Mouse (Mus musculus) kidney, adult 11 months (tissue): ENCODE results near the gene Adh7.

Source experiments
- DNase-seq: peaks from one replicate; pipeline ENCODE4 v3.0.0; 2022

The Adh7 gene

DNA sequence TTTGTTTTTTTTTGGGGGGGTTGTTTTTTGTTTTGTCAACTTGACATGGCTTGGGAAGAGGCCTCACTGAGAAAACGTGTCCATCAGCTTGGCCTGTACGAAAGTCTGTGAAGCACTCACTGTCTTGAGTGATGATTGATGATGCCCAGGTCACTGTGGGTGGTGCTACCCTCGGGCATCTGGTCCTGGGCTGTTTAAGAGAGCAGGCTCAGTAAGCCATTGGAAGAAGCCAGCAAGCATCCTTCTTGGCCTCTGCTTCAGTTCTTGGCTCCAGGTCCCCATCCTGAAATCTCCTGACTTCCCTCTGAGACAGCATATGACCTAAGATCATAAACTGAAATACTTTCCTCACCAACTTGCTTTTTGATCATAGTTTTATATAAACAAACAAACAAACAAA lies 37.8 kb downstream of the Adh7 start:
- DNase-seq, result no peak

DNA sequence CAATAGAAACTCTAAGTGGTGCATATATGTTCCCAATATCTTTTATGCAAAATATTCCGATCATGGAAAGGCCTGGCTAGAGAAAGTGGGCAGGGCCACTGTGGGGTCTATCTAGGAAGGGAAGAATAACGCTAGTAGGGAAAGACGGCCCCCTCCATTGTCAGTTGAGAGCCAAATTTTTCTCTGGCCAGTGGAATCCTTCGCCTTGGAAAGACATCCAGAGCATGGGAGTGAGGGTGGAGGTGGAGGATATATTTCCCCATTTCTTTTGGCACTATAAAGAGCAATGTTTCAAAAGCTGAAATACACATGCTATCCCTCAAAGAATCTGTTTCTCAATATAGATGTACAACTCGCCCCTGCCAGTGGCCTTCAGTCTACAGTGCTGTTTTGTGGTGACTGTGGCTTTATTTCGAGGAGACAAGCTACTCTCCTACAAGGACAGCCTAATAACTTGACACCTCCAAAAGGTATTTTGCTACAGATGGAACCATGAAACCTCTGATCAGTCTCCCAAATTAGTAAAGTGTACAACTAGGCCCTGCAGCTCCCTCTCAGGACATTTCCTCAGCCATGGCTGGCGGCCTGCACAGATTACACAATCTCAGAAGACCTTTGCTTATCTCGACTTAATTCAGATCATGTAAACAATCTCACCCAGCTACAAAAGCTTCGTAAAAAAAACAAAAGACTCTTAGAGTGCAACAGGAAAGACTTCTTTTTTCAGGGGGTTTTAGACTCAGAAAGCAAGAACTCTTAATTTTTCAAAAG lies 38.4 kb downstream of the Adh7 start:
- DNase-seq, result no peak

DNA sequence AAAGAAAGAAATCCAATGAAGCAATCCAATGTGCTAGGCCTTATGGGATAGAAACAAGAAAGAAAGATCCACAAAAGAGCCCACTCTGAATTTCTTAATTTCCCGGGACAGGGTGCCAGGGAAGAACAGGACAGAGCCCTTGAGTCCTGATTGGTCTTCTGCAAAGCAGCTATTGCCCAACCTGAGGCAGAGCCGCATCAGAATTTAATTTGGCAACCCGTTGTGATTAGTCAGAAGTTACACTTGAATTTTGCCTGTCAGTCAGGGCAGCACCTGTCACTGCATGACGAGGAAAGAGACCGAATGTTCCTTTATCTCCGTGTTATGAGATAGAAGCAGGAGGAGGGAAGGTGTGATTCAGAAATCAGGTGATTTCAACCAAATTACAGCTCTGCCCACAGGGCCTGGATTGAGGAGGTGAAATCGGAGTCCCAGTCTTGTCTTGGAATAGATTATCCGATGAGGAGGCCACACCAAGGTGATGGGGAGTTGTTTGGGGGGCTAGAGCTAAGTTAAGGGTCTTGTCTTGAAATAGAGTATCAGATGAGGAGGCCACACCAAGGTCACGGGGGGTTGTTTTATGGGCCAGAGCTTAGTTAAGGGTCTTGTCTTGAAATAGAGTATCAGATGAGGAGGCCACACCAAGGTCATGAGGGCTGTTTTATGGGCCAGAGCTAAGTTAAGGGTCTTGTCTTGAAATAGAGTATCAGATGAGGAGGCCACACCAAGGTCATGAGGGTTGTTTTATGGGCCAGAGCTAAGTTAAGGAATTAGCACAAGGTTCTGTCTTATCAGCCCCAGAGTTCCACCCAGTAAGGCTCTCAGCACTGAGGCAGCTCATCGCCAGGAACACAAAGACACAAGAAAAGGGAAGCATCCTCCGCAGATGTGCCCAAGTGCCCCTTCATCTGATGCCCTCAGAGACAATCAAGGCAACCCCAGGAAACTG lies 43.4 kb downstream of the Adh7 start, which contains the start of gene Adh1:
Adh1 (plus strand) TSS at position 271 of the 949 bp plus-strand sequence.
- no peak for DNase-seq

DNA sequence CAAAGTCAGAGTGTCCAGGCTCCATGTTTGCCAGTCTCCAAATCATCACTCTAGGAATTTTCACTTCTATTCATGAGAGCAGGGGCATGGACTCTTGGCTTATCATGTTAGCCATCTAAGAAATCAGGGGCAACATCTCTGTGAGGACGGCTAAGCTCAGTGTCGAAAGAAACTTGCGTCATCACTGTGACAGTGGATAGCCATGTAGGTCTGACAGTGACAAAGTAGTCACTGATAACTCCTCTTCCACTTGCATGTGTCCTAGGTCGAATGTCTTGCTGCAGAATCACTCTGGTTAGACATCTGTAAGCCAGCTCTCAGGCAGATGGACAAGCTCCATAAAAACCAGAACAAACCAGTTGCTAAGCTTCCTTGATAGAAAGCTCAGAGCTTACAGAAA lies 45.0 kb downstream of the Adh7 start:
- DNase-seq, result no peak

DNA sequence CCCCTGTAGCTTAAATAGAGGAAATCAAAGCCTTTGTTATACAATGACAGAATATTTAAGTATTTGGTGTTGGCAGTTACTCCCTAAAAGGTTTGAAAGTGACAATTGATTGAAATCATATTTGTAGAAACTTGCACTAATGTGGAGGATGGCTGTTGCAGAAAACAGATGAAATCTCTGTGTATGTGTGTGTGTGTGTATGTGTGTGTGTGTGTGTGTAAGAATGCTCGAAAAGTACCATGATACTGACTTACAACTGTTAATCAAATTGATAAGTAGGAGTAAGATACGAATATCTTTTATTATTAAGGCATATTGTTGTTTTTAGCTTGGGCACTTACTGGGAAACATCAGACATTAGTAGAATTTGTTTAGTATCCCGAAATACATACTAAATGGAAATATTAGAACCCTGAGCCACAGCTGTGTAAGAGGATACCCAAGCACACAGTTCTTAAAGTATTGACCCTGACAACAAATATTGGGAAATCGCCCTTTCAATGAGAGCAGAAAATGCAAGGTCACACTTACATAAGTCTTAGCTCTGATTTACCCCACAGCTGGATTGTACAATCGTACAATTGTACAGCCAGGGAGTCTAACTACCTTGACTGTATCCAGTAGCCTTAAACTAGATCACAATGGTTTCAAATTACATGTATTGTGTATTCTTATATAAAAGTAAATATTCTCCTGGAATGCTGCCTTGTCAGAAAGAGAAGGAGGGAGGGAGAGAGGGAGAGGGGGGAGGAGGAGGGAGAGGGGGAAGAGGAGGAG lies 45.8 kb downstream of the Adh7 start:
- no peak for DNase-seq

DNA sequence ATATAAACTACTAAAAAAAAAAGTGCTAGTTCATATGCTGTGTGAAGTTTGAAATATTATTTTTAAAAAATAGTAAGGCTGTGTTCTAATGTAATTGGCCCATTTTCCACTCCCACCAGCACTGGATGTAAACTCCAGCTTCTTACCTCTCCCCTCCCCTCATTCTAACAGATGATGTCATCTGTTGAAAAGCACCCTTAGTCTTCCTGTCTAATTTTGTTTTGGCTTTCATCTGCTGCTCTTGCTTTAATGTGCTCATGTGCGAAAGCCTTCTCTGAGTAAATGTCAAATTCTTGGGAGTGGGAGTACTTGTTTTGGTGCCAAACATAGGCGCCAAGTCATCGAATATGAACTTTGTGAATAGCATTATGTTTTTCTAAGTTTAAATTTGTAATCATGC lies 47.1 kb downstream of the Adh7 start:
- DNase-seq, result no peak

DNA sequence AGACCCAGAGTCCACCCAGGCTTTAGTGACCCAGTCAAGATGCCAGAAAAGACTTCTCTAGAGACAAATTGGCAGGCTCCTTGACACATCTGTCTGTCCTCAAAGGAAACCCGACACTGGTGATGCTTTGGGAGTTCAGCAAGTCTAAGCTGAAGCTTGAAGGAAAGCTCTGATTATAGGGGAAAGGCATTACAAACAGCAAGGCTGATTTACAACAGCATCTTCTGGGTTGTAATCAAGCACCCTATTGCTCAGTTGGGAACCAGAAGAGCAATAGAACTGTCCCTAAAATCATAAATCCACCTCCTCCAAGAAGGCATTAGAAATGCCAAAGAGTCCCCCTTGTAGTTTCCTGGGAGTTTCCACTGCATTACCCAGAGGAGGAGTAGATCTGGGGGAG lies 52.9 kb downstream of the Adh7 start:
- no peak for DNase-seq

DNA sequence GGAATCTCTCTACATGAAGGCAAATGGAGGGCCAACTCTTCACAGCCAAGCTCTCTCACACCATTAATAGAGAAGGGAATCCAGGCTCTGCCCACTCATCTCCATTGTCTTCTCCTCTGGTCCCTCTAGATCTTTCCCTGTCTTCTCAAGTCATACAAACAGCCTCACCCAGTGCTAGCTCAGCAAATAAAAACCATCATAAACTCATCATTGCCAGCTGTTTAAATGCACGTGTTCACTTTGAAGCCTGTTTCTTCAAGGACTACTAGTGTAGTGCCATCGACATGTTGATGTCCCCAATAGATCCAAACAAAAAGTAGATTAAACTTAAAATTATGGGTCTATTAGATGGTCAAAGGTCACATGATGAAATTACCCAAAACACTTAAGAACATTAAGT lies 53.7 kb downstream of the Adh7 start:
- DNase-seq, result no peak

DNA sequence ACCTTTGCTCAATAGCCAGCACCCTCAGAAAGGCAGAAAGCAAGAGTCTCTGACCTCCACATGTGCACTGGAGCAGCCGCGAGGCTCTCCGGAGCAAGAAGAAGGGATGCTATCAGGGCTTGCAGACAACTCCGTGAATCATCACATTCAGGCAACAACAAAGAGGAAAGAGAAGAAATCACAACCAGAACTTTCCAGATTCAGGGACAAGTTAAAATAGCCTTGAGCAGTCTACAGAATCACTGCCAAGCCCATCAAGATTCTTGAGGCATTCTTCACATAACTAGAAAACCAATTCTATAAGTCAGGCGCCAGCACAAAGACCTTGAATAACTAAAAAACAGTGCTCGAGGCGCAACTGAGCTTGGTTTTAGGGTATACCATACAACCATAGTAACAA lies 55.5 kb downstream of the Adh7 start:
- no peak for DNase-seq

DNA sequence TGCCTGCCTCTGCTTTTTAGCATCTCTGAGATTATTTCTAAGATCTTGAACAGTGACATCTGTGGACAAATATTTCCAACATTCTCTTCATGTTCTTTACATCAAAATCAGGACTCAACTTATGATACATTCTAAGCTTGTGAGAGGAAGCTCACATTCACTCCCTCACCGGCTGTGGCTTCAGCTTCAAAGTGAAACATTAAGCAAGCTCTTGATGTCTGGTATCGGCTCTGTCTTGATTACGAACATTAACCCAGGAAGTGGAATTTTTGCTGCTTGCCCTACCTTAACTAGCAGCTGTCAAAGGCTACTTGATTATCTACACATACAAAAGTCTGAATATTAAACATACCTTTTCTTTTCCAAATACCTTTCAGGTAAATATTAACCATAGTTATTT lies 57.5 kb downstream of the Adh7 start:
- DNase-seq, result no peak

DNA sequence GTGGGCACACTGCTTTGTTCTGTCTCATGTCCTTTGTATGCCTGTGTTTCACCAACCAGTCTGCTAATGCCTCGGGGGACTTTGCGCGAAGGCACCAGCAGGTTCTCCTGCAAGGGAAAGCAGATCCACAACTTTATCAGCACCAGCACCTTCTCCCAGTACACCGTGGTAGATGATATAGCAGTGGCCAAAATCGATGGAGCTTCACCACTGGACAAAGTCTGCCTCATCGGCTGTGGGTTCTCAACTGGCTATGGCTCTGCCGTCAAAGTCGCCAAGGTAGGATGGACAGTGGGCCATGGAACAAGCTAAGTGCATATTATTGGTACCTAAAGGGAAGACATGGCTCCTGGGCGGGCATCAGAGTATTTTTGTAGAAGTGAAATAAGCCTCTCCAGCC lies 65.0 kb downstream of the Adh7 start:
- no peak for DNase-seq
